ENCODE assay signal across 10 mouse cellular contexts in the genomic region with DNA sequence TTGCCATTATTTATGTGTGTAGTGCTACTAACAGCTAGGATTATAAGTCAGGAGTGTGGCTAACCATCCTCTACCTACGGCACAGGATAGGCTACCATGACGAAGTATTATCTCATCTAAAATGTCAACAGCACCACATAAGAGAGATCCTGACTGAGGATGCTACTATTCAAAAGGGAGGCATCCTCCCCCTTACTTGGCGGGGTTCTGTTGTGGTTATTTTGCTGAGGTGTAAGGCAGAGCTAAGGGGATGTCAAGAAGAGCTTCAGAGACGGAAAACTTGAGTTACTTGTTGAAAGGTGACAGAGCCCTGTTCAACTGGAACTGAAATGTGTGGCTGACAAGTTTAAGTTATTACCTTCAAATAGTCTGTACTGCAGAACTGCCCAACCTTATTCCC. TPM values are rescaled to one million over a fixed set of nuclear protein-coding genes. Genes with fewer than 3 reads are reported as not detected.
A peak's percentile ranks its signal among the peaks of the same experiment; 100 is the strongest.
DNase-seq lines count a peak whose midpoint lies in the region; ATAC-seq and TF ChIP-seq lines count a peak whose summit lies in the region.
"Had no signal": no experiment of that assay in that cellular context is flagged by ENCODE, and none has a peak within 500 bp of the region (broad histone marks: within the 10 kb centered on the region; RNA-seq: fewer than 3 reads in every experiment).

No protein-coding gene starts in this region.

- H3K4me1 ChIP-seq in kidney, postnatal 0 days (replicated peaks; ENCODE audit: insufficient read depth, low read length): 0 out of 2 replicates have a peak, but pooled peaks cover 5% of the 10 kb centered on the region
- peaks cover 17% of the 10 kb centered on the region for H3K4me1 ChIP-seq in embryonic facial prominence, embryonic 14.5 days (ENCODE audit: control insufficient read depth, insufficient read depth, low read length)
- peaks cover 13% of the 10 kb centered on the region for H3K4me1 ChIP-seq in limb, embryonic 14.5 days (ENCODE audit: control insufficient read depth, insufficient read depth, low read length)
- H3K4me1 ChIP-seq in stomach, embryonic 16.5 days (ENCODE audit: control insufficient read depth, insufficient read depth, low read length): peaks cover 20% of the 10 kb centered on the region

- no peaks in the 10 kb centered on the region for H3K27me3 ChIP-seq in kidney, postnatal 0 days (ENCODE audit: insufficient read depth, low read length)
- H3K27me3 ChIP-seq in embryonic facial prominence, embryonic 14.5 days (replicated peaks; ENCODE audit: control insufficient read depth, insufficient read depth, low read length): no peaks in the 10 kb centered on the region
- H3K27me3 ChIP-seq in limb, embryonic 14.5 days (ENCODE audit: control insufficient read depth, insufficient read depth, low read length): no peaks in the 10 kb centered on the region
- H3K27me3 ChIP-seq in stomach, embryonic 16.5 days (ENCODE audit: control insufficient read depth, insufficient read depth, low read length): no peaks in the 10 kb centered on the region

- no peak for TF ChIP-seq POLR2A in limb, embryonic 14.5 days (IDR thresholded peaks at IDR 0.05; ENCODE audit: borderline replicate concordance, extremely low read depth, insufficient read depth, insufficient read length)

- DNase-seq in kidney, postnatal 0 days (ENCODE audit: low spot score): no peak
- DNase-seq in kidney, postnatal 25 days: no peak
- DNase-seq in embryonic facial prominence, embryonic 14.5 days (ENCODE audit: low spot score): no peak
- DNase-seq in limb, embryonic 14.5 days (ENCODE audit: low spot score): no peak
- DNase-seq in left cerebral cortex, adult 11 months (ENCODE audit: low spot score): no peak
- DNase-seq in cerebellum, adult 9-10 months: no peak
- no peak for DNase-seq in gastrocnemius, adult 8-10 months (ENCODE audit: low spot score in 2 of 2)
- DNase-seq: cerebellum, adult 8-10 months had no signal

- ATAC-seq in kidney, postnatal 0 days (replicated peaks; ENCODE audit: low FRiP score, low read depth): no peak
- no peak for ATAC-seq in embryonic facial prominence, embryonic 14.5 days (ENCODE audit: low read depth)
- ATAC-seq in limb, embryonic 14.5 days (ENCODE audit: low FRiP score, low read depth): no peak
- ATAC-seq in stomach, embryonic 16.5 days (ENCODE audit: insufficient read depth, low FRiP score): no peak

- no peak for TF ChIP-seq CTCF in kidney, postnatal 0 days (IDR thresholded peaks at IDR 0.05; ENCODE audit: low read depth)

- H3K36me3 ChIP-seq in kidney, postnatal 0 days (ENCODE audit: insufficient read depth, low read length): no peaks in the 10 kb centered on the region
- H3K36me3 ChIP-seq in embryonic facial prominence, embryonic 14.5 days (ENCODE audit: control insufficient read depth, insufficient read depth, low read length): no peaks in the 10 kb centered on the region
- no peaks in the 10 kb centered on the region for H3K36me3 ChIP-seq in limb, embryonic 14.5 days (ENCODE audit: control insufficient read depth, insufficient read depth, low read length)
- no peaks in the 10 kb centered on the region for H3K36me3 ChIP-seq in stomach, embryonic 16.5 days (ENCODE audit: control insufficient read depth, insufficient read depth, low read length)

- no peak overlapping the region for H3K9ac ChIP-seq in kidney, postnatal 0 days (ENCODE audit: low read depth, low read length)
- H3K9ac ChIP-seq in embryonic facial prominence, embryonic 14.5 days (ENCODE audit: low read depth, low read length): peak overlapping the region; percentile 90
- H3K9ac ChIP-seq in limb, embryonic 14.5 days (ENCODE audit: low read depth, low read length, severe bottlenecking): 0 out of 2 replicates have a peak overlapping the region, but pooled peaks have one; percentile 21
- H3K9ac ChIP-seq in stomach, embryonic 16.5 days (ENCODE audit: low read length): no peak overlapping the region
- H3K9ac ChIP-seq: liver, embryonic 14.5 days had no signal

- no peaks in the 10 kb centered on the region for H3K9me3 ChIP-seq in kidney, postnatal 0 days (replicated peaks; ENCODE audit: low read length)
- no peaks in the 10 kb centered on the region for H3K9me3 ChIP-seq in embryonic facial prominence, embryonic 14.5 days (ENCODE audit: control insufficient read depth, low read length)
- no peaks in the 10 kb centered on the region for H3K9me3 ChIP-seq in limb, embryonic 14.5 days (ENCODE audit: control insufficient read depth, low read length)
- no peaks in the 10 kb centered on the region for H3K9me3 ChIP-seq in stomach, embryonic 16.5 days (replicated peaks; ENCODE audit: control insufficient read depth, low read length)

- 53% methylated on average over 4 of the region's 4 CpGs for WGBS in kidney, postnatal 0 days
- 67% methylated on average over 4 of the region's 4 CpGs for WGBS in embryonic facial prominence, embryonic 14.5 days
- 77% methylated on average over 4 of the region's 4 CpGs for WGBS in limb, embryonic 14.5 days
- WGBS in stomach, embryonic 16.5 days: 53% methylated on average over 4 of the region's 4 CpGs

- H3K4me3 ChIP-seq in kidney, postnatal 0 days (replicated peaks; ENCODE audit: low read depth, low read length): 0 out of 2 replicates have a peak overlapping the region, but pooled peaks have one; percentile 83
- peak overlapping the region; percentile 86; the same call in 1 of the 2 replicates for H3K4me3 ChIP-seq in embryonic facial prominence, embryonic 14.5 days (ENCODE audit: low read depth, low read length)
- peak overlapping the region; percentile 79 for H3K4me3 ChIP-seq in limb, embryonic 14.5 days (replicated peaks; ENCODE audit: low read length)
- no peak overlapping the region for H3K4me3 ChIP-seq in stomach, embryonic 16.5 days (replicated peaks; ENCODE audit: low read length)

- no peak overlapping the region for H3K27ac ChIP-seq in kidney, postnatal 0 days
- no peak overlapping the region for H3K27ac ChIP-seq in embryonic facial prominence, embryonic 14.5 days (replicated peaks; ENCODE audit: low read depth, low read length)
- no peak overlapping the region for H3K27ac ChIP-seq in limb, embryonic 14.5 days (replicated peaks; ENCODE audit: low read depth, low read length)
- H3K27ac ChIP-seq in stomach, embryonic 16.5 days (ENCODE audit: low read length): no peak overlapping the region
- H3K27ac ChIP-seq: liver, embryonic 14.5 days had no signal

- peak overlapping the region; percentile 61 for H3K4me2 ChIP-seq in kidney, postnatal 0 days (ENCODE audit: low read length)
- peak overlapping the region; percentile 69; the same call in 1 of the 2 replicates for H3K4me2 ChIP-seq in embryonic facial prominence, embryonic 14.5 days (ENCODE audit: low read depth, low read length)
- peak overlapping the region; percentile 52 for H3K4me2 ChIP-seq in limb, embryonic 14.5 days (replicated peaks; ENCODE audit: low read depth, low read length, severe bottlenecking)
- H3K4me2 ChIP-seq in stomach, embryonic 16.5 days (ENCODE audit: low read depth, low read length): peak overlapping the region; percentile 64

RNA-seq across cellular contexts. Expression of a gene that starts 2.0 kb away (rescaled TPM):
- 15.3 and 16.6 TPM in 2 replicates for polyA plus RNA-seq in kidney, postnatal 0 days (2015; fragmentation: Nextera tagmentation; extraction: Ambion mirVana)
- 25.3 and 29.8 TPM in 2 replicates for polyA plus RNA-seq in embryonic facial prominence, embryonic 14.5 days (2014; fragmentation: Nextera tagmentation; extraction: Ambion mirVana)
- polyA plus RNA-seq in limb, embryonic 14.5 days (2012; rRNA removed): 17.2 and 18.0 TPM in 2 replicates
- polyA plus RNA-seq in limb, embryonic 14.5 days (2014; fragmentation: Nextera tagmentation; extraction: Ambion mirVana): 22.0 and 23.2 TPM in 2 replicates
- polyA plus RNA-seq in stomach, embryonic 16.5 days (2015; fragmentation: Nextera tagmentation; extraction: Ambion mirVana): 12.4 and 15.7 TPM in 2 replicates
- total RNA-seq in gastrocnemius, adult 8-10 months (2022): 100 to 1,000 TPM; 149 to 175 (median 166) TPM

Comparison
In these comparisons a context has a peak if more than half of its experiments do, and no peak if none do; other contexts are left out.
1. H3K9ac ChIP-seq: peak in embryonic facial prominence, embryonic 14.5 days (single experiment) and limb, embryonic 14.5 days (single experiment); none in kidney, postnatal 0 days (single experiment) and stomach, embryonic 16.5 days (single experiment).
2. Peak in every context shown above with its lines, with median percentiles within 50 percentile points of each other: H3K4me2 ChIP-seq.